Mouse (Mus musculus) stomach, embryonic 15.5 days (tissue): ENCODE measurements around the gene Krt36. TPM values are rescaled to one million over a fixed set of nuclear protein-coding genes. Genes with fewer than 3 reads are reported as not detected.

Experiments
- ATAC-seq: fragments of 200-750 bp; cut with Nextera tagmentation; 2 replicates; pipeline ENCODE4 v1.8.0; 2017; ENCODE audit warnings: low read depth, moderate number of reproducible peaks, moderate TSS enrichment; ENCODE audit not compliant: insufficient read depth, low FRiP score
- H3K27ac ChIP-seq: fragments of 300-500 bp; sonication (generic); 2 replicates; pipeline ENCODE4 v1.5.1; 2015; ENCODE audit warnings: mild to moderate bottlenecking, inconsistent platforms
- H3K27me3 ChIP-seq: fragments of 300-500 bp; sonication (generic); replicated peaks from 2 replicates; pipeline ENCODE4 v1.6.1; 2015; ENCODE audit warnings: inconsistent platforms
- H3K36me3 ChIP-seq: fragments of 300-500 bp; sonication (generic); 2 replicates; pipeline ENCODE4 v1.6.1; 2015; ENCODE audit warnings: inconsistent platforms
- H3K4me1 ChIP-seq: fragments of 300-500 bp; sonication (generic); 2 replicates; pipeline ENCODE4 v1.6.1; 2015; ENCODE audit warnings: inconsistent platforms
- H3K4me2 ChIP-seq: fragments of 300-500 bp; sonication (generic); 2 replicates; pipeline ENCODE4 v1.6.1; 2015; ENCODE audit warnings: mild to moderate bottlenecking, inconsistent platforms
- H3K4me3 ChIP-seq: fragments of 300-500 bp; sonication (generic); replicated peaks from 2 replicates; pipeline ENCODE4 v1.5.1; 2015; ENCODE audit warnings: inconsistent platforms
- H3K9ac ChIP-seq: fragments of 300-500 bp; sonication (generic); 2 replicates; pipeline ENCODE4 v1.6.1; 2015; ENCODE audit warnings: inconsistent platforms
- H3K9me3 ChIP-seq: fragments of 300-500 bp; sonication (generic); 2 replicates; pipeline ENCODE4 v1.6.1; 2016; ENCODE audit warnings: inconsistent platforms
- WGBS: fragments of 180-500 bp; shearing (Covaris S2); methylation state at CpG from one replicate; pipeline ENCODE4 v1.1.7; 2015; 5-methylcytosine and 5-hydroxymethylcytosine counted together
- polyA plus RNA-seq: library from polyadenylated mRNA; unstranded; fragments of >200 nt; fragmentation: Nextera tagmentation; extraction: Ambion mirVana; gene quantifications from 2 replicates; pipeline ENCODE4 v1.2.1, GENCODE M21; 2015

Gene Krt36
- polyA plus RNA-seq, 1 experiment from 2014 or later = 0.37 TPM

DNA sequence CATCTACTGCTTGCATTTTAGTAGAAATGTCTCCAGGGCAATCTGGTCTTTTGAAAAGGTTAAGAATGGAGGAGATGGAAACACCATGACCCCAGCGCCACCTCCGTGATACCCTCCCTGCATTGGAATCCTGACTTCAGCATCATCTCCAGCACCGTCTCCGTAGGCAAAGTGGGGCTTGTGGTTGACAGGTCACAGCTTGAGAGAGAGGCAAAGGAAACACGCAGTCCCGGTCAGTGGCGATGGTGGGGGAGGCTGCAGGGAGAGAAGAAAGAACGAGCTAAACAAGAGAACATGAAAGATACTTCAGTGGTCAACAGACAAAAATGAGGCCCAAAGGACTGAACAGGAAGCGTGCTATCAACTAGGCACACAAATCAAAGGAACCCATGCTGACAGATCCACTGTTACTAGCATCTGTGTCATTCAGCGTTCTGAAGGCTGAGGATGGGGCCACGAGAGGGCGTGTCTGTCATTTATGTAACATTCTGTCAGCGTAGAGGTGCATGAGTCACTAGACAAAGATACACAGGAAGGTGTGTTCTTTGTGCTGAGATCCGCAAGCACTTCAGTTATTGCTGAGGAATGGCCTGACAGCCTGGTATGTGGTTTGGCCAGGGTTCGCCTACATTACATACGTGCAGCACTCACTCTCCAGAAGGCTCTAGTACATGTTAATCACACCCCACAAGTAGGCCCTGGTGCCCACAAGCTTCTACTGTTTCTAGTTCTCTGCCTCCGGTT, 38.0 kb downstream of the Krt36 start:
- Histone ChIP-seq H3K27me3 (no peaks in the 10 kb centered on the region), H3K9me3 (no peaks in the 10 kb centered on the region), H3K4me1 (no peaks in the 10 kb centered on the region), H3K4me2 (no peak overlapping the region), H3K9ac (no peak overlapping the region), H3K36me3 (no peaks in the 10 kb centered on the region), H3K4me3 (no peak overlapping the region), H3K27ac (peak overlapping the region; percentile 87)
- WGBS = 59% methylated on average over 17 of the region's 17 CpGs
- peak; percentile 90 for ATAC-seq

DNA sequence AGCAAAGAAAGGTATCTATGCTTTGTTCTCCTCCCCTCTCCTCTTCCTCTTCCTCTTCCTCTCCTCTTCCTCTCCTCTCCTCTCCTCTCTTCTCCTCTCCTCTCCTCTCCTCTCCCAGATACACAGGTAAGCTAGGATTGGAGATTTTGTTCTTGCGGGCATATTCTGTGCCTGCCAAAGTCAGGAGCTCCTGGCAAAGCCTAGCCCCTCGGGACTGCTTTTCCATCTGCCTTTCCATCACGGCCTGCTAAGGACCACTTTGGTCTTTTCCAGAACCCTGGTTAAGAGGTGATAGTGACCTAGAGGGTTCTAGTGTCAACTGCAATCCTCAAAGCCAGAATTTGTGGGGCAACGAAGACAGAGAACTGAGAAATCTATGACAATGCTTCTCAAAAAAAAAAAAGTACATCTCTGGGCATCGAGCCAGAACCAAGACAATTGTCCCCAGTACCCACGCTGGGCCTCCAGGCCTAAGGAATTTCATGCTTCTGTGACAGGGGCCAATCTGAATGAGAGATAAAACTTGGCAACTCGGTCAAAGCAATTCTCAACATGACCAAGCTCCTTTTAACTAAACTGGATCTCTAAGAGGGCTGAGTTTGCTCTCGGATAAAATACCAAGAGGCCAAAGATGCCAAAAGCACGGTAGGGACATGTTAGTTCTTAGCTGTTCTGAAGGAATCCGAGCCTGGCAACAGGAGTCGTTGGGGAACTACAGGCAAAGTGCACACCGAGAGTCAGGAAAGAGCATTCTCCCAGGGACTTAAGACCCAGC, 39.0 kb downstream of the Krt36 start:
- ATAC-seq = no peak

DNA sequence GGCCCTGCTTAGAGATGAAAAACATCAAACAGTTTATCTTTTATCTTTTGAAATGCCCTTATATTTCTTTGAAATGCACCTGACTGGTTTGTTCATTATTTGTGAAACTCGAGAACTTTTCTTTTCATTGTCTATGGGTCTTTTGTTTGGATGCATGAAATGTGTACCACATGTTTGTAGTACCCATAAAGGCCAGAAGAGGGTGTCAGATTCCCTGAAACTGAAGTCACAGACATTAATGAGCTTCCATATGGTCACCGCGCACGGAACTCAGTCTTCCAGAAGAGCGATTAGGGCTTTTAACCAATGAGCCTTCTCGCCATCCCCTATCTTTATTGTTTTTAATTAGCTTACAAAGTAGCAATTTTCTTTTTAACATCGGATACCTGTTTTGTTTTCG, 46.6 kb downstream of the Krt36 start:
- Histone ChIP-seq H3K9ac (no peak overlapping the region), H3K36me3 (no peaks in the 10 kb centered on the region), H3K27me3 (no peaks in the 10 kb centered on the region), H3K4me1 (no peaks in the 10 kb centered on the region), H3K4me3 (no peak overlapping the region), H3K4me2 (no peak overlapping the region), H3K9me3 (no peaks in the 10 kb centered on the region), H3K27ac (no peak overlapping the region)
- 75% methylated on average over 8 of the region's 8 CpGs for WGBS
- no peak for ATAC-seq

More for the DNA sequence above, 39.0 kb downstream of the Krt36 start:
- Histone ChIP-seq H3K27ac (peak overlapping the region; percentile 74; the same call in 1 of the 2 replicates), H3K4me3 (no peak overlapping the region), H3K27me3 (no peaks in the 10 kb centered on the region), H3K4me1 (no peaks in the 10 kb centered on the region), H3K4me2 (no peak overlapping the region), H3K36me3 (no peaks in the 10 kb centered on the region), H3K9ac (no peak overlapping the region), H3K9me3 (no peaks in the 10 kb centered on the region)
- 68% methylated on average over 12 of the region's 12 CpGs for WGBS

DNA sequence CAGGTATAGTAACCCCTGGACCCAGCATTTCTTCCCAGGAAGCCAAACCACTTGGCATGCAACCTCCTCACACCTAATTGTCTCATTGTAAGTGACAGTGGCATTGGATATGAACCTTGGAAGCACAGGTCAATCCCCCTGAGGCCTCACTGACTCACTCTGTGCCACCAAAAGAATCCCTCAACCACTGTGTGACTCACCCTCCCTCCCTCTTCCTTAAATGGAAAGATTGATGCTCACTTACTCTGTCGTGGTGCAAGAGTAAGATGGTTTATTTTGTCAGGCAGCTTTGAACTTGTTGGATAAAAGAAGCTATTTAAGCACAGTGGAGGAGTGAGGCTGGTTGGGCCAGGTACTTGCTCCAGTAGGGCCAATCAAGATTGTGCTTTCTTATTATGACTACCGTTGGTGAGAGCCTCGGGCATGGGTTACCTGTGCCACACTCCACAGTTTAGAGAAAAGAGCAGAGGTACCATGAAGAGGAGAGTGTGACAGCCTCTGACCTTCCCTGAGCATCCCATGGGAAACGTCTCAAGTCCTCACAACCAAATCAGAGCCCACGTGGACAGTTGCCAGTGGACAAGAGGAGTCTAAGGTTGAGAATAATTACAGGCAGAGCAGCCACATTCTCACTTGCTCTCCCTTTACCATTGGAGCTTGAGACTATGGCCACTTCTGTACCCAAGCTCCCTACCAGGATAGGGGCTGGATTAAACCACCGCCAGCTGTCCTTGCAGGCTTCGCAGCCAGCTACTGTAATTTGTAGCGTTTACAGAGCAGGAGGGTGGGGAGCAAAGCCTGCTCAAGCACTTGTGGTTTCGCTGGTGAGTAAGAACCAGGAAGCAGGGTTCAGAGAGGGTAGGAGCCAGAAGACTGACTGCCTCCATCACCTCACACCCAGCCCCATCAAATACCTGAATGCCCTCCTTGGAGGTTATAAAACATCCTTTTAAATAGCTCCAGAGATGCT, 49.5 kb downstream of the Krt36 start:
- no peak overlapping the region for H3K4me3 ChIP-seq
- H3K36me3 ChIP-seq = no peaks in the 10 kb centered on the region
- H3K27ac ChIP-seq = peak overlapping the region; percentile 59; the same call in 1 of the 2 replicates
- no peaks in the 10 kb centered on the region for H3K9me3 ChIP-seq
- H3K4me1 ChIP-seq = no peaks in the 10 kb centered on the region
- 58% methylated on average over 9 of the region's 9 CpGs for WGBS
- no peak overlapping the region for H3K9ac ChIP-seq
- H3K27me3 ChIP-seq = no peaks in the 10 kb centered on the region
- no peak; the same call in 1 of the 2 replicates for ATAC-seq
- no peak overlapping the region for H3K4me2 ChIP-seq

Other genes with a start within 250 kb of the Krt36 start
- gene Gm11568, start 247.7 kb downstream of the Krt36 start, polyA plus RNA-seq = not detected in 2 replicates
- gene Gm11559, start 241.2 kb downstream of the Krt36 start, polyA plus RNA-seq = not detected in 2 replicates
- gene Krtap9-1, start 232.2 kb downstream of the Krt36 start, polyA plus RNA-seq = not detected in 2 replicates
- gene Gm11567, start 226.4 kb downstream of the Krt36 start, polyA plus RNA-seq = not detected in 2 replicates
- not detected in 2 replicates for gene Krtap31-1, start 197.7 kb downstream of the Krt36 start, polyA plus RNA-seq
- not detected in 2 replicates for gene Gm11565, start 190.9 kb downstream of the Krt36 start, polyA plus RNA-seq
- gene Krtap31-2, start 169.3 kb downstream of the Krt36 start, polyA plus RNA-seq = not detected in 2 replicates
- not detected in 2 replicates for gene Krtap9-5, start 157.2 kb downstream of the Krt36 start, polyA plus RNA-seq
- not detected in 2 replicates for gene Krtap29-1, start 126.6 kb downstream of the Krt36 start, polyA plus RNA-seq
- gene Krtap16-1, start 119.0 kb downstream of the Krt36 start, polyA plus RNA-seq = not detected in 2 replicates
- gene Krtap17-1, start 111.6 kb downstream of the Krt36 start, polyA plus RNA-seq = 0.30 TPM in 1 of 2 replicates, not detected in the other
- 0.15 and 0.35 TPM in 2 replicates for gene Krt33a, start 89.4 kb downstream of the Krt36 start, polyA plus RNA-seq
- gene Krt33b, start 75.8 kb downstream of the Krt36 start, polyA plus RNA-seq = not detected in 2 replicates
- gene Krt34, start 64.1 kb downstream of the Krt36 start, polyA plus RNA-seq = 0.41 and 0.91 TPM in 2 replicates
- gene Krt31, start 55.1 kb downstream of the Krt36 start, polyA plus RNA-seq = 0.46 and 0.69 TPM in 2 replicates
- not detected in 2 replicates for gene Krt32, start 17.4 kb downstream of the Krt36 start, polyA plus RNA-seq
- gene Krt35, start 9.4 kb downstream of the Krt36 start, polyA plus RNA-seq = 0.32 TPM in 1 of 2 replicates, not detected in the other
- gene Krt13, start 15.9 kb upstream of the Krt36 start, polyA plus RNA-seq = 397 and 779 TPM in 2 replicates
- gene Krt15, start 30.3 kb upstream of the Krt36 start, polyA plus RNA-seq = 698 and 1,006 TPM in 2 replicates
- gene Krt19, start 43.0 kb upstream of the Krt36 start, polyA plus RNA-seq = 796 and 889 TPM in 2 replicates
- gene Krt9, start 87.6 kb upstream of the Krt36 start, polyA plus RNA-seq = not detected in 2 replicates
- 17.3 and 25.8 TPM in 2 replicates for gene Krt14, start 101.9 kb upstream of the Krt36 start, polyA plus RNA-seq
- gene Krt16, start 143.3 kb upstream of the Krt36 start, polyA plus RNA-seq = 0.68 and 0.80 TPM in 2 replicates
- gene Krt17, start 155.4 kb upstream of the Krt36 start, polyA plus RNA-seq = 24.8 and 28.8 TPM in 2 replicates
- gene Krt42, start 164.2 kb upstream of the Krt36 start, polyA plus RNA-seq = not detected in 2 replicates
- gene Eif1, start 214.3 kb upstream of the Krt36 start, polyA plus RNA-seq = 1,590 and 1,651 TPM in 2 replicates
- 15.1 and 16.3 TPM in 2 replicates for gene Gast, start 228.8 kb upstream of the Krt36 start, polyA plus RNA-seq